Mouse (Mus musculus): ENCODE results near the gene Cwc27. TPM values are rescaled to one million over a fixed set of nuclear protein-coding genes. Genes with fewer than 3 reads are reported as not detected.

Gene Cwc27
- total RNA-seq, 2 experiments from 2014 or later = 7.9 to 9.8 TPM

- no peak for DNase-seq
Measured at GRCm38 (mm10) chr13:104645778-104646425, 171.0 kb downstream of the Cwc27 start.

- no peak for DNase-seq
Measured at GRCm38 (mm10) chr13:104644185-104644584, 172.8 kb downstream of the Cwc27 start.

GRCm38 (mm10) chr13:104640694-104641454 lies 176.1 kb downstream of the Cwc27 start:
- DNase-seq = no peak

- DNase-seq = no peak
Measured at GRCm38 (mm10) chr13:104638988-104639387, 178.0 kb downstream of the Cwc27 start.

GRCm38 (mm10) chr13:104635965-104636462 lies 180.9 kb downstream of the Cwc27 start:
- DNase-seq = no peak

GRCm38 (mm10) chr13:104634708-104635107 lies 182.2 kb downstream of the Cwc27 start:
- DNase-seq = no peak

GRCm38 (mm10) chr13:104632427-104633167 lies 184.3 kb downstream of the Cwc27 start:
- DNase-seq = no peak

- no peak for DNase-seq
Measured at GRCm38 (mm10) chr13:104631621-104632205, 185.2 kb downstream of the Cwc27 start.

- no peak for DNase-seq
Measured at GRCm38 (mm10) chr13:104630808-104631207, 186.1 kb downstream of the Cwc27 start.

GRCm38 (mm10) chr13:104629621-104630020 lies 187.3 kb downstream of the Cwc27 start:
- DNase-seq = no peak

GRCm38 (mm10) chr13:104628019-104628418 lies 188.9 kb downstream of the Cwc27 start:
- DNase-seq = no peak

GRCm38 (mm10) chr13:104627169-104627909 lies 189.6 kb downstream of the Cwc27 start:
- DNase-seq = no peak

- no peak for DNase-seq
Measured at GRCm38 (mm10) chr13:104623130-104623891, 193.6 kb downstream of the Cwc27 start.

- DNase-seq = no peak
Measured at GRCm38 (mm10) chr13:104622102-104622743, 194.7 kb downstream of the Cwc27 start.

- no peak for DNase-seq
Measured at GRCm38 (mm10) chr13:104620423-104620822, 196.5 kb downstream of the Cwc27 start.

GRCm38 (mm10) chr13:104619503-104620288 lies 197.2 kb downstream of the Cwc27 start:
- DNase-seq = no peak

GRCm38 (mm10) chr13:104617201-104617600 lies 199.7 kb downstream of the Cwc27 start:
- DNase-seq = no peak

GRCm38 (mm10) chr13:104615999-104616810 lies 200.7 kb downstream of the Cwc27 start:
- no peak for DNase-seq

- DNase-seq = no peak
Measured at GRCm38 (mm10) chr13:104615111-104615510, 201.8 kb downstream of the Cwc27 start.
